Mouse (Mus musculus) small intestine, adult 2 months (tissue): ENCODE data around the gene Scn10a. TPM values are rescaled to one million over a fixed set of nuclear protein-coding genes. Genes with fewer than 3 reads are reported as not detected.

ENCODE experiments used
- H3K27ac ChIP-seq: fragments of 200-500 bp; 2 replicates; pipeline ENCODE4 v1.5.1; 2012; ENCODE audit warnings: low read depth, low read length, control low read depth, inconsistent platforms; ENCODE audit not compliant: insufficient read depth
- H3K27me3 ChIP-seq: fragments of 200-500 bp; 2 replicates; pipeline ENCODE4 v1.6.1; 2012; ENCODE audit warnings: mild to moderate bottlenecking, moderate library complexity, low read length, inconsistent platforms; ENCODE audit not compliant: control insufficient read depth, insufficient read depth
- H3K36me3 ChIP-seq: fragments of 200-500 bp; 2 replicates; pipeline ENCODE4 v1.6.1; 2012; ENCODE audit warnings: mild to moderate bottlenecking, low read length, control low read depth, inconsistent platforms; ENCODE audit not compliant: control insufficient read depth, insufficient read depth
- H3K4me1 ChIP-seq: fragments of 200-500 bp; 2 replicates; pipeline ENCODE4 v1.6.1; 2012; ENCODE audit warnings: low read length, inconsistent platforms, mixed read lengths; ENCODE audit not compliant: control insufficient read depth, insufficient read depth, insufficient read length
- H3K4me3 ChIP-seq: fragments of 200-500 bp; 2 replicates; pipeline ENCODE4 v1.5.1; 2012; ENCODE audit warnings: low read depth, mild to moderate bottlenecking, control low read depth, inconsistent platforms, low read length, moderate library complexity
- CTCF ChIP-seq: fragments of 200-500 bp; IDR thresholded peaks from 2 replicates; pipeline ENCODE4 v1.5.1; 2012; ENCODE audit warnings: low read depth, mild to moderate bottlenecking, control low read depth, inconsistent platforms, low read length, moderate library complexity, mixed read lengths; ENCODE audit not compliant: insufficient replicate concordance, insufficient read length; ENCODE audit errors: extremely low read depth
- POLR2A ChIP-seq: fragments of 200-500 bp; IDR thresholded peaks from 2 replicates; pipeline ENCODE4 v1.6.1; 2012; ENCODE audit warnings: low read depth, mild to moderate bottlenecking, control low read depth, inconsistent platforms, low read length, moderate library complexity
- WGBS: fragments of 180-500 bp; shearing (Covaris S2); methylation state at CpG from one replicate; pipeline ENCODE4 v1.1.7; 2018; 5-methylcytosine and 5-hydroxymethylcytosine counted together
- polyA plus RNA-seq: library from polyadenylated mRNA; depleted of rRNA; stranded (reverse); fragments of >200 nt; gene quantifications from 2 replicates; pipeline ENCODE4 v1.2.3, GENCODE M21; 2012

The Scn10a gene
- polyA plus RNA-seq, 1 experiment: not detected

DNA sequence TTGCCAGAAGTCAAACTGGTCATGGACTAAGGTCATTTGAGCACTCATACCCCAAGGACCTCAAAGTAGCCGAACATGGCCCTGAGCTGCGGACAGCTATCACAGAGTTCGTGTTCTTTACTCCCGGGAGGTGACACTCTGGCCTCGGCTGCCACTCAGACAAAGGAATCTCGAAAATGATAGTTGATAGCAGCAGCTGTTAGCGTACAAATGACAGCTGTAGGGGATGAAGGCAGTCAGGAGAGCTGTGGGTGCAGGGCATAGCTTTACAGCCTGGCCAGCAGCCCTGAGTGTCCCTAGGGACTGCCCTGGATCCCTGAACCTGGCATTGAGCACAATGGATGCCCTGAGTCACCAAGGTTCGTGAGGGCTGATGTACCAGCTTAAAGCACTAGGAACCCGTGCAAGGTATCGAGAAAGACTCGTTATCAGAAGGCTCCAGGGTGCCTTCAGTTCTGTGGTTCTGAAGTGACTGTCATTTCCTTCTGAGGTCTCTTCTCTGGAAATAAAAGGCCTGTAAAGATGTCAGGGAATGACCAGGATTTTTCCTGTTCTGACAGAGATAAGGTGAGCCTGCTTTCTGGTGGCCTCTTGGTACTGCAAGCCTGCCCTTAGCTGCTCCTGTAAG, 84.8 kb downstream of the Scn10a start:
- no peaks in the 10 kb centered on the region for H3K36me3 ChIP-seq
- no peak overlapping the region for H3K4me3 ChIP-seq
- no peaks in the 10 kb centered on the region for H3K4me1 ChIP-seq
- TF ChIP-seq POLR2A: no peak
- TF ChIP-seq CTCF: no peak
- no peaks in the 10 kb centered on the region for H3K27me3 ChIP-seq
- H3K27ac ChIP-seq: no peak overlapping the region
- WGBS: 50% methylated on average over 11 of the region's 11 CpGs

DNA sequence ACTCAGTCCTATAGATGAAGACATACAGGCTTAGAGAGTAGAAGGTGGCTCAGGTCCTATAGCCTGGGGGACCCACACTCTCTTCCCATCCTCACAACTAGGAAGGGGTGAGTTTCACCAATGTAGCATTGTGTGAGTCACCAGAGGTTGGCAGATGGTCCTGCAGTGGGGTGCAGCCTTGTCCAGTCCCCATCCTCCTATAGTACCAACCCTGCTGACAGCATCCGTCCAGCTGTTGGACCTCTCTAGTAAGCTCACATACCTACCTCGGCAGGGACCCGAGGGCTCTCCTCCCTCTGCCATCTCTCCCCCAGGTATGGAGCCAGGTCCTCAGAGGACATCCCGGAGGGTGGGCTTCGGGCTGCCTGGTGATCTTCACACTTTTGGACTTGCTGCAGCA, 85.6 kb downstream of the Scn10a start:
- 71% methylated on average over 5 of the region's 5 CpGs for WGBS
- no peak overlapping the region for H3K4me3 ChIP-seq
- TF ChIP-seq POLR2A (no peak), CTCF (no peak)
- H3K36me3 ChIP-seq: no peaks in the 10 kb centered on the region
- no peak overlapping the region for H3K27ac ChIP-seq
- H3K27me3 ChIP-seq: no peaks in the 10 kb centered on the region
- no peaks in the 10 kb centered on the region for H3K4me1 ChIP-seq

DNA sequence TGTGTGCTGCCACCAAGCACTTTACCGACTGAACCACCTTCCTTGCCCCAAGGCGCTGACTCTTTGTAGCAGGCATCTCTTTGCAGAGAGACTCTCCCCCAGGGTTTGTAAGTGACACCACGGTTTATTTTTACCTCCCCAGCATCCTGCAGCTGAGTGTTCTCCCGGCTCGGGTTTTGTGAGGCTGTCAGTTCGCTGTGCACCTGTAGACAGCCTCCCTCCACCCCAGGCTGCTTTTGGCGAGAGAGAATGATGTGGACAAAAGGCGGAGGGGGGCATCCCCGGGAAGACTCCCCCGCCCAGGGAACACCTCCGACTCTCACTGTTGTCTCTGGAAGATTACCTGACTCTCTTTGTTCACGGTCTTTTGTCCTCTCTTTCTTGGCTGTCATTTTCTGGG, 86.3 kb downstream of the Scn10a start:
- no peak overlapping the region for H3K27ac ChIP-seq
- WGBS: 41% methylated on average over 12 of the region's 12 CpGs
- H3K4me1 ChIP-seq: no peaks in the 10 kb centered on the region
- no peak for TF ChIP-seq POLR2A
- no peak for TF ChIP-seq CTCF
- no peak overlapping the region for H3K4me3 ChIP-seq
- H3K36me3 ChIP-seq: no peaks in the 10 kb centered on the region
- no peaks in the 10 kb centered on the region for H3K27me3 ChIP-seq

DNA sequence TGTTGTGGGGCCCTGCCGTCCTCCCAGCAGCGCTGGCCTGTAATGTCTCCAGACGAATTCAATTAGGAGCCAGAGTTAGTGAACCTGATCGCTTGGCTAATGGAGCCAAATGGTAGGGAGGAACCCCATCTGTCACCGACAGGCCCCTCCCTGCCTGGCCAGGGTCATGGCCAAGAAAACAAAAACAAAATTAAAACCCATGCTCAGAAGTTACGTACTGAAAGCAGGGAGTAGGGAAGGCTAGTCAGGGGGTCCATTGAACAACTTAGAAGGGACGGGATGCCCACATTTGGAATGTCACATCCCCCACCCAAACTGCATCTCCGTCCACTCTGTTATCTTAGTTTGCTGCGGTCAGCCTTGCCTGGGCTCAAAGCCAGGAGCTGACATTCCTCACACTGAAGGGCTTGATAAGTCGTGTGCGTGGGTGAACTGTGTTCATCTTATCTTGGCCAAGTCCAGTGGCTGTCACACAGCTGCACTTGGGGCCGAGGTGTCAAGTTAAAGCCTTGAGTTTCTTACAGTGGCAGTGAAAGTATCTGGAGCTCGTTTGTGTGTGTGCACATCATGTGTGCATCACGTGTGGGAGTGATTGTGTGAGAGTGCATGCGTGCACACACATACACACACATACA, 87.1 kb downstream of the Scn10a start:
- no peak overlapping the region for H3K27ac ChIP-seq
- 38% methylated on average over 15 of the region's 15 CpGs for WGBS
- H3K4me1 ChIP-seq: no peaks in the 10 kb centered on the region
- H3K36me3 ChIP-seq: no peaks in the 10 kb centered on the region
- no peak for TF ChIP-seq POLR2A
- no peak for TF ChIP-seq CTCF
- no peaks in the 10 kb centered on the region for H3K27me3 ChIP-seq
- no peak overlapping the region for H3K4me3 ChIP-seq

DNA sequence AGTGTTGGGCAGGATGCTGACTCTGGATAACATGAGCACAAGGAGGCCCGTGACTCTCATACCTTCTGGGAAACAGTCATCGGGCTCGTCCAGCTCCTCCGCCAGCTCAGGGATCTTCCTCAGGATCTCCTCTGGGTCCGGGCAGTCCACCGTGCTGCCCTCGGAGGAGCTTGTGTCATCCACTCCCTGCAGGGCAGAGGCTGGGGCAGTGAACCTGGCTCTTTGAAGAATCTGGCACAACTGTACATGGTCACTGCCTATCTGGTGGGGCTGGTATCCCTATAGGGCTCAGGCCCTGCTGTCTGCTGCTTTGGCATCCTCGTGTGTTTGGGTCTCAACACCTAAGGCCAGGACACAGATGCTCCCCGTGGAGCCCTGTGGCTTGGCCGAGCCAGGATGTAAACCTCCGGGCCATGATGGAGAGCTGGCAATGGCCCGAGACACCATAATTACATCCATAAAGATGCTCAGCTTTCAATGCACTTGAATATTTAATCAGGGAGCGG, 87.7 kb downstream of the Scn10a start:
- Histone ChIP-seq H3K4me3 (no peak overlapping the region), H3K36me3 (no peaks in the 10 kb centered on the region), H3K27ac (no peak overlapping the region), H3K4me1 (no peaks in the 10 kb centered on the region), H3K27me3 (no peaks in the 10 kb centered on the region)
- whole genome bisulfite sequencing: 76% methylated on average over 13 of the region's 13 CpGs
- TF ChIP-seq POLR2A (no peak), CTCF (no peak)

DNA sequence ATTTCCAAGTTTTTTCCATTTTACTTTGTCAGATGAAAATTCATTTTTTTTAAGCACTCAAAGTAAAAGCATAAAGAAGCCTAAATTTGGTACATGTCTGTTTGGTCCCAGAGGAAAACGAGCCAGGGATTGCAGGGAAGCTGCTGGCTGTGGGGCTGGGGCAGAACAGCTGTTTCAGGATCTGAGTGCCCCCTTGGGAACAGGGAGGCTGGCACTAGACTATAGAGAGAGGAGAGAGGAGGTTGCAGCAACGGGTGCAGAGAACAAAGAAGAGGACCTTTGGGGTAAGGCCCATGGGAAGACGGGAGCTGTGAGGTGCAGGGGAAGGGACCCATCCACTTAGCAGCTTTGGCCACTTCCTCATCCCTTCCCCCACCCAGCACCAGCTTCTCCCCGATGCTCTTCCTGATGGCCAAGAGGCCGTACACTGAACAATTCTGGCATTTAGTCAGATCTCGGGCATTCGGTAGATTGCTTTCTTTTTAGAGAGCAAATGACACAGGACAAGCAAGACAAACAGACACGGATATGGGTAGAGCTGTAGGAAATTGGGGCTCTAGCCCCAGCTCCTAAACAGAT, 90.3 kb downstream of the Scn10a start:
- WGBS: 58% methylated on average over 8 of the region's 8 CpGs

DNA sequence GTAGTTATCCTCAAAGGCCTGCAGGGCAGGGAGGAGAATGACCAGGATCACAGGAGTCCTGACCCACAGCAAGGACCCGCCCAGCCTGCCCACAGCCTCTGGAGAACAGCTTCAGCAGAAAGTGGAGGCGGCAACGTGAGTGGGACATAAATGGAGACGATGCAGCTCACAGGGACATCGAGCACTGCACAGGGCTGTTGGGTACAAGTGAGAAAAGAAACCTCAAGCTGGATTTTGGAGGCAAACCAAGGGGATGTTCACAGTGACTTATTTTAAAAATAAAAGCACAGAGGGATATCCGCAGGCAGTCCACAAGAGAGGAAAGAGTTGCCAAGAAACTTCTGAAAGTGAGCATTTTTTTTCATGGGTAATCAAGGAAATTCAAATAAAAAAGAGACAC, 91.9 kb downstream of the Scn10a start:
- Histone ChIP-seq H3K4me1 (no peaks in the 10 kb centered on the region), H3K4me3 (no peak overlapping the region), H3K27ac (no peak overlapping the region), H3K27me3 (no peaks in the 10 kb centered on the region), H3K36me3 (no peaks in the 10 kb centered on the region)
- 77% methylated on average over 6 of the region's 6 CpGs for WGBS
- TF ChIP-seq POLR2A: no peak
- TF ChIP-seq CTCF: no peak

More for the DNA sequence above, 90.3 kb downstream of the Scn10a start:
- H3K27me3 ChIP-seq: no peaks in the 10 kb centered on the region
- no peaks in the 10 kb centered on the region for H3K4me1 ChIP-seq
- no peak overlapping the region for H3K27ac ChIP-seq
- no peak overlapping the region for H3K4me3 ChIP-seq
- no peaks in the 10 kb centered on the region for H3K36me3 ChIP-seq
- TF ChIP-seq CTCF: no peak
